Mouse (Mus musculus) ES-Bruce4 (cell line): Measurements from ENCODE around the gene Slc8a2. TPM values are rescaled to one million over a fixed set of nuclear protein-coding genes. Genes with fewer than 3 reads are reported as not detected.

Source experiments
- H3K27ac ChIP-seq: 2 replicates; pipeline ENCODE4 v1.5.1; 2012; ENCODE audit warnings: low read length, inconsistent platforms; ENCODE audit not compliant: insufficient read depth
- H3K27me3 ChIP-seq: 2 replicates; pipeline ENCODE4 v1.6.1; 2012; ENCODE audit warnings: mild to moderate bottlenecking, low read length, inconsistent platforms; ENCODE audit not compliant: control insufficient read depth, poor library complexity, insufficient read depth, severe bottlenecking
- H3K36me3 ChIP-seq: 2 replicates; pipeline ENCODE4 v1.6.1; 2012; ENCODE audit warnings: inconsistent platforms, mild to moderate bottlenecking, low read length, moderate library complexity; ENCODE audit not compliant: control insufficient read depth, poor library complexity, insufficient read depth, severe bottlenecking
- H3K4me1 ChIP-seq: one replicate; pipeline ENCODE4 v1.8.1; 2011; ENCODE audit warnings: low read length; ENCODE audit not compliant: control insufficient read depth, insufficient read depth
- H3K4me3 ChIP-seq: 2 replicates; pipeline ENCODE4 v1.5.1; 2011; ENCODE audit warnings: low read depth, mild to moderate bottlenecking, low read length
- H3K9ac ChIP-seq: 2 replicates; pipeline ENCODE4 v1.6.1; 2012; ENCODE audit warnings: low read depth, mild to moderate bottlenecking, inconsistent platforms; ENCODE audit not compliant: poor library complexity, severe bottlenecking
- H3K9me3 ChIP-seq: replicated peaks from 2 replicates; pipeline ENCODE4 v1.6.1; 2012; ENCODE audit warnings: mild to moderate bottlenecking, low read length, inconsistent platforms; ENCODE audit not compliant: control insufficient read depth, poor library complexity, insufficient read depth, severe bottlenecking
- CTCF ChIP-seq: IDR thresholded peaks from one replicate; pipeline ENCODE4 v1.8.1; 2011; ENCODE audit warnings: low read depth, low read length
- EP300 ChIP-seq: IDR thresholded peaks from 2 replicates; pipeline ENCODE4 v1.6.1; 2011; ENCODE audit warnings: low read depth, low read length; ENCODE audit not compliant: insufficient read depth
- POLR2A ChIP-seq: IDR thresholded peaks from one replicate; pipeline ENCODE4 v1.8.1; 2011; ENCODE audit warnings: low read length; ENCODE audit not compliant: insufficient read depth
- polyA plus RNA-seq: library from polyadenylated mRNA; stranded (reverse); fragments of >200 nt; gene quantifications from 2 replicates; pipeline ENCODE4 v1.2.4, GENCODE M21; 2011; ENCODE audit warnings: low read depth; ENCODE audit not compliant: missing spikeins, insufficient read depth, insufficient read length

Gene Slc8a2
- polyA plus RNA-seq, result 4.1 and 4.5 TPM in 2 replicates

DNA sequence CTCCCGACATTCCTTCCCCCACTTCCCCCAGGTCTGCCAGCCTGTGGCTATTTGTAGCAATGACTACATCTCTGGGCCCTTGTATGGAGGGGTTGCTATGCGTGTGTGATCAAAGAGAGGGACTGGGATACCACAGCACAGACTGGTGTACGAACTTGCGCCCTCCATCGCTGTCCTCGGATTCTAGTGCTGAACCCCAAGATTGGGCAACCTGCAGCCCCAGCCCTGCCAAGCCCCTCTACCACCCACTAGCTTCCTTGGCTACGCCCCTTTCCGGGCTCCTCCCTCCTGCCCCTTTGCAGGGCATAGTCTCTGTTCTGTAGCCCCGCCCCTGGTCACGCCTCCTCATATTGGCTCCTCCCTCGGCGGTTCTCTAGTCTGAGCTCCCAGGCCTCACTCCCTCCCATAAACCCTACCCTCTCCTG, at the start of gene Slc8a2:
Slc8a2 (plus strand) TSS at position 406 of the 425 bp plus-strand sequence.
- Histone ChIP-seq H3K36me3 (no peaks in the 10 kb centered on the region), H3K27ac (peak within 1 kb of the TSS; percentile 62), H3K4me3 (peak within 1 kb of the TSS; percentile 72), H3K4me1 (no peaks in the 10 kb centered on the region), H3K9me3 (no peaks in the 10 kb centered on the region), H3K9ac (peak within 1 kb of the TSS; percentile 81), H3K27me3 (no peaks in the 10 kb centered on the region)
- TF ChIP-seq EP300, result no peak
- TF ChIP-seq POLR2A, result no peak
- TF ChIP-seq CTCF, result no peak

GRCm38 (mm10) chr7:16079947-16080346, 49.7 kb upstream of the Slc8a2 start:
- Histone ChIP-seq H3K36me3 (no peaks in the 10 kb centered on the region), H3K4me1 (no peaks in the 10 kb centered on the region), H3K9ac (no peak overlapping the region)

GRCm38 (mm10) chr7:16080581-16080980, 49.0 kb upstream of the Slc8a2 start:
- Histone ChIP-seq H3K27me3 (no peaks in the 10 kb centered on the region), H3K4me3 (no peak overlapping the region), H3K9ac (no peak overlapping the region), H3K27ac (no peak overlapping the region), H3K36me3 (no peaks in the 10 kb centered on the region), H3K4me1 (no peaks in the 10 kb centered on the region), H3K9me3 (no peaks in the 10 kb centered on the region)
- TF ChIP-seq EP300, result no peak
- TF ChIP-seq CTCF, result no peak
- no peak for TF ChIP-seq POLR2A

More at GRCm38 (mm10) chr7:16079947-16080346, 49.7 kb upstream of the Slc8a2 start:
- no peaks in the 10 kb centered on the region for H3K9me3 ChIP-seq
- TF ChIP-seq POLR2A (no peak), CTCF (no peak), EP300 (no peak)
- no peak overlapping the region for H3K27ac ChIP-seq
- no peaks in the 10 kb centered on the region for H3K27me3 ChIP-seq
- no peak overlapping the region for H3K4me3 ChIP-seq

- Histone ChIP-seq H3K27ac (no peak overlapping the region), H3K36me3 (no peaks in the 10 kb centered on the region), H3K9me3 (no peaks in the 10 kb centered on the region), H3K9ac (no peak overlapping the region), H3K4me1 (no peaks in the 10 kb centered on the region), H3K27me3 (no peaks in the 10 kb centered on the region), H3K4me3 (no peak overlapping the region)
- TF ChIP-seq CTCF (no peak), EP300 (no peak), POLR2A (no peak)
Observed at GRCm38 (mm10) chr7:16083361-16083760, 46.3 kb upstream of the Slc8a2 start.

- Histone ChIP-seq H3K4me1 (no peaks in the 10 kb centered on the region), H3K9me3 (no peaks in the 10 kb centered on the region), H3K9ac (no peak overlapping the region), H3K36me3 (no peaks in the 10 kb centered on the region), H3K27me3 (no peaks in the 10 kb centered on the region), H3K27ac (no peak overlapping the region), H3K4me3 (no peak overlapping the region)
- TF ChIP-seq CTCF, result no peak
- no peak for TF ChIP-seq EP300
- TF ChIP-seq POLR2A, result no peak
Observed at GRCm38 (mm10) chr7:16087587-16087986, 42.0 kb upstream of the Slc8a2 start.

DNA sequence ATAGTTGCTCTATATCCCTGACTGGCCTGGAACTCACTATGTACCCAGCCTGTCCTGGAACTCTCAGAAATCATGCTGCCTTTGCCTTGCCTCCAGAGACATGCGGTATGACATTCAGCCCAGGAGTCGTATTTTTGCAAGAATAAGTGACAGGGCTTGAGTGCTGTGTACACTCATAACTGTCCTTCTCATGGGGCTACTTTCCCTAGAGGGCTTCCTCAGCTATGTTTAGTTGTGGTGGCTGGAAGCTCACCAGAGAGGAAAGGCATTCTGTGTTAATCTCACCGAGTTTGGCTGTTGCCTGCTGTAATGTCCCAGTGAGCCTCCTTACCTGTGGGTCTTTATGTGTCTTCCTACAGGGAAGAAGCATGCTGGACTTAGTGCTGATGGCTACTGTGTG, 35.0 kb upstream of the Slc8a2 start:
- no peak overlapping the region for H3K4me3 ChIP-seq
- H3K9ac ChIP-seq, result no peak overlapping the region
- no peak for TF ChIP-seq POLR2A
- TF ChIP-seq EP300, result no peak
- no peak for TF ChIP-seq CTCF
- H3K36me3 ChIP-seq, result no peaks in the 10 kb centered on the region
- no peaks in the 10 kb centered on the region for H3K4me1 ChIP-seq
- no peak overlapping the region for H3K27ac ChIP-seq
- no peaks in the 10 kb centered on the region for H3K9me3 ChIP-seq
- H3K27me3 ChIP-seq, result no peaks in the 10 kb centered on the region
